Mouse (Mus musculus): ENCODE data around the gene Olfr497.

The Olfr497 gene

DNA sequence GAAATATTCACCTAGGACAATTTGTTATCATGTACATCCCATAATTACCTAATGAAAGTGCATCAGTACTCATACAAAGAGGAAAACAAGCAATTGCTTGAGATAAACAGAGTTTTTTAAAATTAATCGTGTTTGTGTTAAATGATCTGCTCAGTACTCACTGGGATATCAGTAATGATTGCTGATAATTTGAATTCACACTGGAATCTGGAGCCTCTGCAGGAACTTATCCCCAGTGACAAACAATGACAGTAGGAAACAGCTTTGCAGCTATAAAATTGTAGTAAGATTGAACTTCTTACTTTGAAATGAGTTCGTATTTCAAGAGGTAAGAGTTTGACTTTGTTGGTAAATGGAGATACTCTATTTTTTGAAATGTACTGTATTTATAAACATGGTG lies at the start of gene Olfr497:
Gene Olfr497 (plus strand): TSS at position 301 of the 400 bp plus-strand sequence.
- no peak for DNase-seq (ENCODE audit: low spot score)

DNA sequence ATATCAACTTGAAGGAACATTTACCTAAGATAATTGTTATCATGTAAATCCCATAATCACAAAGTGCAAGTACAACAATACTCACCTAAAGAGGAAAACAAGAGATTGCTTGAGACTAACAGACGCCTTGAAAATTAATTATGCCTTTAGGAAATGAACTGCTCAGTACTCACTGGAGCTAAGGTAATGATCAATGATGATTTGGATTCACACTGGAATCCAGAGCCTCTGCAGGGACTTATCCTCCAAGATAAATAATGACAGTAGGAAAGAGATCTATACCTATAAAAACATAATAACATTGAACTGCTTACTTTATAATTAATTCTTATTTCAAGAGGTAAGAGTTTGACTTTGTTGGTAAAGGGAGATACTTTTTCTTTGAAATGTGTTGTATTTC lies 27.4 kb upstream of the Olfr497 start, which contains the start of gene Olfr495:
Gene Olfr495 (plus strand): TSS at position 301 of the 400 bp plus-strand sequence.
- no peak for DNase-seq (ENCODE audit: low spot score)

DNA sequence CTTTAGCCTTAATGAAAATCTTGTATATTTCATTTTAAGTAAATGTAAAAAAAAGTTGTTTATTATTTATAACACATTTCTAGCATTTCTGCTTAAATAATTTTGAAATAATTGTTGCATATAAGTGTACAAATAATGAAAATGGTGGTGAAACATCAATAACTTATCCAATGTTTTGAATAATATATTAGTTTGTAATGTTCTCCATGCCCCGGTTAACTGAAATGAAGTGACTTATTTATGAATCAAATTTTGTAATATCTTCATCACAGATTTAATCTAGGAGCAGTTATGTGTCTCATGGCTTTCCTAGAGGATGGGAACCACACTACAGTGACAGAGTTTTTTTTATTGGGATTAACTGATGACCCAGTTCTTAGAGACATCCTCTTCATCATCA lies 44.8 kb downstream of the Olfr497 start, which contains the start of gene Olfr498:
Gene Olfr498 (plus strand): TSS at position 301 of the 400 bp plus-strand sequence.
- DNase-seq (ENCODE audit: low spot score) = no peak
